Mouse (Mus musculus) limb, embryonic 15.5 days (tissue): ENCODE data around the gene Tbx4. TPM values are rescaled to one million over a fixed set of nuclear protein-coding genes. Genes with fewer than 3 reads are reported as not detected.

Experiments used
- ATAC-seq: fragments of 200-750 bp; cut with Nextera tagmentation; 2 replicates; pipeline ENCODE4 v1.8.0; 2017; ENCODE audit warnings: low read depth, moderate TSS enrichment; ENCODE audit not compliant: insufficient number of reproducible peaks, low FRiP score, low TSS enrichment
- H3K27ac ChIP-seq: fragments of 300-500 bp; sonication (generic); 2 replicates; pipeline ENCODE4 v1.5.1; 2015; ENCODE audit warnings: moderate library complexity, mild to moderate bottlenecking, inconsistent platforms
- H3K27me3 ChIP-seq: fragments of 300-500 bp; sonication (generic); 2 replicates; pipeline ENCODE4 v1.6.1; 2015; ENCODE audit warnings: inconsistent platforms
- H3K36me3 ChIP-seq: fragments of 300-500 bp; sonication (generic); 2 replicates; pipeline ENCODE4 v1.6.1; 2015; ENCODE audit warnings: inconsistent platforms
- H3K4me1 ChIP-seq: fragments of 300-500 bp; sonication (generic); 2 replicates; pipeline ENCODE4 v1.6.1; 2015; ENCODE audit warnings: inconsistent platforms
- H3K4me2 ChIP-seq: fragments of 300-500 bp; sonication (generic); 2 replicates; pipeline ENCODE4 v1.6.1; 2015; ENCODE audit warnings: mild to moderate bottlenecking, inconsistent platforms
- H3K4me3 ChIP-seq: fragments of 300-500 bp; sonication (generic); 2 replicates; pipeline ENCODE4 v1.5.1; 2015; ENCODE audit warnings: mild to moderate bottlenecking, inconsistent platforms
- H3K9ac ChIP-seq: fragments of 300-500 bp; sonication (generic); 2 replicates; pipeline ENCODE4 v1.6.1; 2015; ENCODE audit warnings: inconsistent platforms
- H3K9me3 ChIP-seq: fragments of 300-500 bp; sonication (generic); 2 replicates; pipeline ENCODE4 v1.6.1; 2016; ENCODE audit warnings: inconsistent platforms
- WGBS: fragments of 180-500 bp; shearing (Covaris S2); methylation state at CpG from one replicate; pipeline ENCODE4 v1.1.7; 2015; 5-methylcytosine and 5-hydroxymethylcytosine counted together
- polyA plus RNA-seq: library from polyadenylated mRNA; unstranded; fragments of >200 nt; fragmentation: Nextera tagmentation; extraction: Ambion mirVana; gene quantifications from 2 replicates; pipeline ENCODE4 v1.2.1, GENCODE M21; 2015

Tbx4 gene
- polyA plus RNA-seq, 1 experiment from 2014 or later = 21.9 TPM

DNA sequence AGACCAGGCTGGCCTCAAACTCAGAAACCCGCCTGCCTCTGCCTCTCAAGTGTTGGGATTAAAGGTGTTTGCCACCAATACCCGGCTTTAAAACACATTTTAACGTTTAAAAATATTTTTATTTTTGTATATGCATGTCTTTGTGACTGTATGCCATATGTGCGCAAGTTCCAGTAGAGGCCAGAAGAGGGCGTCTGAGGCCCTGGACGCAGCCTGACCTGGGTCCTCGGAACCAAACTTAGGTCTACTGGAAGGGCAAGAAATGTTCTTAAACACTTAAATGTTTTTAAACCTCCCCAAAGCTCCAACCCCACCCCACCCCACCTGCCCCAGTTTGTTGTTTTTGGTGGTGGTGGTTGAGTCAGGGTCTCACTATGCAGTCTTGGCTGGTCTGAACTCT, 21.9 kb upstream of the Tbx4 start:
- WGBS = 42% methylated on average over 7 of the region's 7 CpGs
- ATAC-seq = no peak

DNA sequence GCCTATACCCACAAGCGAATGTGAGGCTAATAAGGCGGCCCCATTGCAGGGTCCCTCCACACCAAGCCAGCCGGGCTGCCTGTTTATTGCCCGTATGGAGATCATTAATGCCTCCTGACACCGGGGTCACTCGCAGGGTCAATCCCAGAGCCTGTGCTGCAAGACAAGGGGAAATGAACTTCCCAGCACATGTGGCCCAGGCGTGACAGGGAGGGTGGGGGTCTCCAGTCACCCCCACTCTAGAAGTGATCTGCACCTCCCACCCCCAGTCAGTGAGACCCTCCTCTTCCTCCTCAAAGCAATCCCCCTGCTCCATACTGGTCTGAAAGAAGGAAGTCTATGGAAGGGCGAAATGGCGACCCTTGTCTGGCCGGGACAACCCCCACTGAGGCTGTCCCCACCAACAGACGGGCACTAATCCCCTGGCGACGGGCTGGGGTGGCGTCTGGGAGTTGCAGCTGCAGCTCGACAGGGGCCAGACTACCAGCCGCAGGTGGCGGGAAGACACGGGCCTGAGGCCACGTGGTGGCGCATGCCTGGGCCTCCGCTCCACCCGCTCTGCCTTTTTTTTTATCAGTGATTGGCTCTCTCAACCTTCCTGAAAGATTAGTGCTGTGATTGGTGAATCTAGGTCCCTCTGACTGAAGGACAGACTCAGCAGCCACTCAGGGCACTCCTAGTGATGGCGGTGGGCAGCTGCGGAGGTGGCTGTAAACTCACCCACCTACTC, 10.0 kb upstream of the Tbx4 start:
- Histone ChIP-seq H3K4me3 (peak overlapping the region; percentile 19; the same call in 1 of the 2 replicates), H3K4me2 (peak overlapping the region; percentile 40), H3K27ac (no peak overlapping the region), H3K9ac (no peak overlapping the region), H3K27me3 (no peaks in the 10 kb centered on the region), H3K4me1 (peaks cover 12% of the 10 kb centered on the region), H3K9me3 (no peaks in the 10 kb centered on the region), H3K36me3 (no peaks in the 10 kb centered on the region)
- ATAC-seq = peak; percentile 69
- WGBS = 26% methylated on average over 24 of the region's 24 CpGs

More for the DNA sequence above, 21.9 kb upstream of the Tbx4 start:
- Histone ChIP-seq H3K27me3 (no peaks in the 10 kb centered on the region), H3K4me2 (no peak overlapping the region), H3K9me3 (no peaks in the 10 kb centered on the region), H3K9ac (no peak overlapping the region), H3K4me1 (no peaks in the 10 kb centered on the region), H3K36me3 (no peaks in the 10 kb centered on the region), H3K4me3 (no peak overlapping the region), H3K27ac (no peak overlapping the region)

DNA sequence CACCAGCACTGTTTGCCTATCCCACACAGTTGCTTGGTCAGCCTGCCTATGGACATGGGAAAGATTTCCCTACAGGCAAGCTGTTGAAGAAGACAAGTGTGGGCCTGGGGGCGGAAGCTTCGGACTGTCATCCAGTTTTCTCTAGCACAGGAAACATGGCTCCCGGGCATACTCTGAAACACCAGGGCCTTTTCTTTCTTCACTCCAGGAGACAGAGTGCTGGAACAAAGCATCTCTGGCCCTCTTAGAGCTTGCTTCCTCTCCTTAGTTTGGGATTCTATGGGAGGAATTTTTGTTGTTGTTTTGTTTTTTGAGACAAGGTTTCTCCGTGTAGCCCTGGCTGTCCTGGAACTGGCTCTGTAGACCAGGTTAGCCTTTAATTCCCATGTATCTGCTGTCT, 1.7 kb upstream of the Tbx4 start:
- no peaks in the 10 kb centered on the region for H3K9me3 ChIP-seq
- no peak overlapping the region for H3K4me3 ChIP-seq
- H3K36me3 ChIP-seq = no peaks in the 10 kb centered on the region
- peaks cover 40% of the 10 kb centered on the region for H3K27me3 ChIP-seq
- no peak overlapping the region for H3K4me2 ChIP-seq
- no peak overlapping the region for H3K27ac ChIP-seq
- H3K9ac ChIP-seq = no peak overlapping the region
- 75% methylated on average over 4 of the region's 4 CpGs for WGBS
- H3K4me1 ChIP-seq = peaks cover 21% of the 10 kb centered on the region
- no peak for ATAC-seq

DNA sequence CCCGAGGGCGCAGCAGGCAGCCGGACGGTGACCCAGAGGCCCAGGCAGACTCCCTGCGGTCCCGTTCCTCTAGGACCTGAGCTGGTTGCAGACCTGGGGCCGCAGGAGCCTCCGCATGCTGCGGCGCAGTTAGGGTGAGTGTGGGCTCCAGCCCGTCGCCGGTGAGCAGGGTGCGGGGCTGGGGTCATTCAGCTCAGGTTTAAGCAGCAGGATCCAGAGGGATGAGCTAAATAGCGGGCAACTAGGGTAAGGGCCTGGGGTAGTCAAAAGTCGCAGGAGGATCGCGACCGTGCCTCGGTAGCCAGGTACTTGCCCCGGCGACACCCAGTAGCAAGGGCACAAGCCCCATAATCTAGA, 185 bp downstream of the Tbx4 start:
- Histone ChIP-seq H3K4me3 (peak overlapping the region; percentile 49), H3K27ac (peak overlapping the region; percentile 79), H3K36me3 (no peaks in the 10 kb centered on the region), H3K9me3 (no peaks in the 10 kb centered on the region), H3K27me3 (peaks cover 58% of the 10 kb centered on the region), H3K4me2 (peak overlapping the region; percentile 36), H3K9ac (peak overlapping the region; percentile 51), H3K4me1 (peaks cover 29% of the 10 kb centered on the region)
- 0 out of 2 replicates have a peak, but pooled peaks have one; percentile 7 for ATAC-seq
- WGBS = 8% methylated on average over 22 of the region's 22 CpGs

DNA sequence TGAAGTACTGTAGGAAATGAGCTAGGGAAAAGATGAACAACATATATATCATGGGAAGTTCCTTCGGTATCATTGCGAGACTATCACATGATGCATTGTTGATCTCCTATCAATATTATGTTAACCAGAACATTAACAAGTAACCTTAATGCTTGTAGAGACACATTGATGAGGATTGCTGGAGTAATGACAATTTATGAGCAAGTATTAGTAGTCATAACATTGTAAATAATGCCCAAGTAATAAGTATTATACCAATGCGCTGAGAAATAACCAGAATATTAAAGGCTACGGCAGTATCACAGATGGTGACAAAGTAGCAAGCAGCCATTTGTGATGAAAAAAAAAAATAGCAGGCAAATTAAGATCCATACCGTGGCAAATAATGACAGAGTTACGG, 1.1 kb downstream of the Tbx4 start:
- WGBS = 26% methylated on average over 6 of the region's 6 CpGs
- Histone ChIP-seq H3K4me1 (peaks cover 29% of the 10 kb centered on the region), H3K4me2 (no peak overlapping the region; the same call in 1 of the 2 replicates), H3K36me3 (no peaks in the 10 kb centered on the region), H3K27ac (no peak overlapping the region), H3K9ac (no peak overlapping the region), H3K4me3 (peak overlapping the region; percentile 44), H3K27me3 (peaks cover 67% of the 10 kb centered on the region), H3K9me3 (no peaks in the 10 kb centered on the region)
- ATAC-seq = no peak

DNA sequence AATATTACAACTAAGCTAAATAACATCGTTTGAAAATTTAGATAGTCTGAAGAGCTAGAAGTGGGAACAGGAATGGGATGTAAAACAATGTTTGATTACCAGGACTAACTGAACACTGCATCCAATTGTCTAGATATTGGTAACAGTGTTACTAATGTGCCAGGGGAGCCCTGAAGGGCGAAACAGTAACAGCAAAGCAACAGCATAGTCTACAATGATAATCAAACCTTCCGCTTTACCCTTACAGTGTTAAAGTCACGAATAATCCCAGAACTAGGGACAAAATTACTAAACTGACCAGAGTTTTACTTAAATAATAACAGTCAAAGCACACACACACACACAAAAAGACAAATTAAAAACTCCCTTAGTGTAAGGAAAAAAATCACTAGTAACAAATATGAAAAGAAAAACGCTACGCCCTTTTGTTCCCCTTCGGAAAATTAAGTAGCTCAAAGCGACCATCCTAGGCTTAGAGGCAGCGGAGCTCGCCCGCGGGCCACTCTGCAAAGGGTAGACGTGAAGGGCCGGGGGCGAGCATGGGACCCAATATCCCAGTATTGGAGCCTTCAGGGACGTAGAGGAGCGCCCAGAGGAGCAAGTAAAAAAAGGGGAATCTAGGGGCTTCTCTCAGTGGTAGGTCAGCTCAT, 1.7 kb downstream of the Tbx4 start:
- Histone ChIP-seq H3K4me1 (peaks cover 29% of the 10 kb centered on the region), H3K9me3 (no peaks in the 10 kb centered on the region), H3K36me3 (no peaks in the 10 kb centered on the region), H3K27me3 (peaks cover 73% of the 10 kb centered on the region), H3K27ac (peak overlapping the region; percentile 84), H3K4me2 (peak overlapping the region; percentile 50), H3K4me3 (peak overlapping the region; percentile 44), H3K9ac (peak overlapping the region; percentile 39)
- WGBS = 12% methylated on average over 17 of the region's 17 CpGs
- ATAC-seq = no peak

DNA sequence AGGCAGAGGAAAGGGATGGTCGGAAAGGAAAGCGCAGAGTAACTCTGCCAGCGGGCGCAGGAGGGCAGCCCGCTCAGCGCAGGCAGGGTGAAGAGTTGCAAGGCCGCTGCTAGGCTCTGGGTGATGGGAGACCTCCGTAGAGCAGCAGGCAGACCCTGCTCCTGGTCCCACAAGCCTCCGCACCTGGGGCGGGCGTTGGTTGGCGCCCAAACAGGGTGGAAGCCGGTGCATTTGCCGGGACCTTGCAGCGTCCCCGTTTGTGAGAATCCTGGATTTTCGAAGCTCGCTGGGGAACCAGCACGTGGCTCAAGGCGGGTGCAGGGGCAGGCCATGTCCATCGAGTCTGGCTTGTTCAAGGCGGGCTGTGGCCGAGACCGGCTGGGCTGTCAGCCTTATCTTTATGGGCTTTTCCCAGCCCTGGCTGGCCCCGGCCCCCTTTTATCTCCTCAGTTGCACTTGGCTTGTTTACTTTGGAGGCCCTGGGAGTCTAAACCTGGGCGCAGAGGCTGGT, 2.3 kb downstream of the Tbx4 start:
- H3K9ac ChIP-seq = peak overlapping the region; percentile 39
- H3K27ac ChIP-seq = peak overlapping the region; percentile 84
- WGBS = 13% methylated on average over 26 of the region's 26 CpGs
- H3K4me1 ChIP-seq = peaks cover 29% of the 10 kb centered on the region
- H3K4me2 ChIP-seq = peak overlapping the region; percentile 50
- no peak for ATAC-seq
- H3K36me3 ChIP-seq = no peaks in the 10 kb centered on the region
- H3K27me3 ChIP-seq = peaks cover 76% of the 10 kb centered on the region
- H3K9me3 ChIP-seq = no peaks in the 10 kb centered on the region
- H3K4me3 ChIP-seq = peak overlapping the region; percentile 44

DNA sequence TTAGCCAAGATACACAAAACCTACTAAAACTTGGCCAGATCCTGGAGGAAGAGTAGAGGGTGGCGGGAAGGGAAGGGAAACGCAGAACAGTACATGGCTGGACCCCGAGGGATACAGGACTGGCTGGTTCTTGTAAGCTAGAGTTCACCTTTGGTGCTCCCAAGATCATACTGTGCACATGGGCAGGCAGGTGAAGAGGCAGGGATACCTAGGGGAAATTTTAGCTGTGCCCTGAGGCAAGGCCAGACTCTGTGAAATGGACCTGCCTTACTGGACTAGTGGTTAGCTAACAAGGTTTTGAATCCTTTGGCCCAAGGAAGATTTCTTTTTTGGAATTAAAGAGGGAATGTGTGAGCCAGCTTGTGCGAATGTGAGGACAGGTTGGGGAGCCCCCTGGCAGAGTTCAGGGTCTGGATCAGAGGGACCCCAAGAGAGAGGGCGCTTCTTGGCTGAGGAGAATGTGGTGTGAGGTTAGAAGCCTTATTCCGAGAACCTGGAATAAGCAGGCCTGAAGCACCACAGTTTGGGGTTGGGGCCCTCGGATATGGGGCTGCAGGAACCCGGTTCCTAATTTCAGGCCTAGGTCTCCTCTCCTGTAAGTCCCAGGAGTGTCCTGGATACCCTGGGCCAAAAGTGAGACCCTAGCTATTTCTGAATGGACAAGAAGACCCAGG, 3.0 kb downstream of the Tbx4 start:
- peak overlapping the region; percentile 84 for H3K27ac ChIP-seq
- no peaks in the 10 kb centered on the region for H3K36me3 ChIP-seq
- peaks cover 81% of the 10 kb centered on the region for H3K27me3 ChIP-seq
- ATAC-seq = no peak
- WGBS = 38% methylated on average over 8 of the region's 8 CpGs
- H3K9ac ChIP-seq = peak overlapping the region; percentile 44; the same call in 1 of the 2 replicates
- H3K9me3 ChIP-seq = no peaks in the 10 kb centered on the region
- peak overlapping the region; percentile 50 for H3K4me2 ChIP-seq
- H3K4me3 ChIP-seq = peak overlapping the region; percentile 44
- H3K4me1 ChIP-seq = peaks cover 29% of the 10 kb centered on the region

DNA sequence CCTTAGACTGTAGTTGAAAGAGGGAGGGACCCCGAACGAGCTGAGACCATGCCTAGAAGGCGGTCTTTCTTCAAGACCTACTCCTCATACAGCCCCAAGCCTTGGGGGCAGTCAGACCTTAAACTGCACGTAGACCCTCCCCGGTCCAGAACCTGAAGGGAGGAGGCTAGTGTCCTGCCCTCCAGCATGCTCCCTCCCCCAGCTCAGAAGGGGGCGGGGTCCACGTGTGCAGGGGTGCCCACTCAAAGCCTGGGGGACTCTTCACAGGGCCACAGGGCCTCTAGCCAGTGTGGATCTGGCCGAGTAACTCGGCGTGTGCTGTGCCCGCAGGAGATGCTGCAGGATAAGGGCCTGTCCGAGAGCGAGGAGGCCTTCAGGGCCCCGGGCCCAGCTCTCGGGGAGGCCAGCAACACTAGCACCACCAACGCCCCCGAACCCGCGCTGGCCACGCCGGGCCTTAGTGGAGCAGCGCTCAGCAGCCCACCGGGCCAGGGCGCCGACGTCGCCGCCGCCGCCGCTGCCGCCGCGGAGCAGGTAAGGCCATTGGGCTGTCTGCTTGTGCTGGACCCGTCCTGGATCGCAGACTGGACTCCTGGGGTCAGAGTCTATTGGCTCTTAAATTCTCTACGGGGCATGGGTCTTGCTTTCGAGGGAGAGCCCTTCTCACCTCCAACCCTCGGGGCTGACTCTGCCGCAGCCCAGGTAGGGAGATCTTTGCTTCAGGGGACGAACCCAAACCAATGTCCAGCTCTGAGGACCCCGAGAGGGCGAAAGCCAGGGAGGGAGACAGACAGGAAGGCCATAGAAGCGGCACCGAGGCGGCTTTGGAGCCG, 3.7 kb downstream of the Tbx4 start:
- Histone ChIP-seq H3K36me3 (no peaks in the 10 kb centered on the region), H3K4me3 (peak overlapping the region; percentile 44), H3K9me3 (no peaks in the 10 kb centered on the region), H3K27ac (peak overlapping the region; percentile 84), H3K4me2 (peak overlapping the region; percentile 50), H3K4me1 (peaks cover 33% of the 10 kb centered on the region), H3K9ac (peak overlapping the region; percentile 44), H3K27me3 (peaks cover 78% of the 10 kb centered on the region)
- 13% methylated on average over 47 of the region's 47 CpGs for WGBS
- ATAC-seq = peak; percentile 49

DNA sequence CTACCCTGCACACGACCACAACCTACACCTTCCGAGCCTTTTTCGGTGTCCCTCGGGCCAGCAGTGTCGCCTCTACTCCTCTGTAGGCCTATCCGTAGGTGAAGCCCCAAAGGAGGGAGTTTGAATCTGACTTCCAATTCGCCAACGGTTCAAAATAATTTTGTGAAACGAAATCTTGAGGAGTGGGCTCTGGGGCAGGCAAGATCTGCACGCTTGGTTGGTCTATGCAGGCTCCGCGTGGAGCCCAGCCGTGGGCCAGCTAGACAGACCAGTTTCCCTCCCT, 4.3 kb downstream of the Tbx4 start:
- Histone ChIP-seq H3K9me3 (no peaks in the 10 kb centered on the region), H3K4me3 (peak overlapping the region; percentile 44), H3K4me1 (peaks cover 38% of the 10 kb centered on the region), H3K27ac (peak overlapping the region; percentile 84), H3K36me3 (no peaks in the 10 kb centered on the region), H3K9ac (peak overlapping the region; percentile 44), H3K4me2 (peak overlapping the region; percentile 50), H3K27me3 (peaks cover 75% of the 10 kb centered on the region)
- no peak for ATAC-seq
- WGBS = 12% methylated on average over 13 of the region's 13 CpGs

DNA sequence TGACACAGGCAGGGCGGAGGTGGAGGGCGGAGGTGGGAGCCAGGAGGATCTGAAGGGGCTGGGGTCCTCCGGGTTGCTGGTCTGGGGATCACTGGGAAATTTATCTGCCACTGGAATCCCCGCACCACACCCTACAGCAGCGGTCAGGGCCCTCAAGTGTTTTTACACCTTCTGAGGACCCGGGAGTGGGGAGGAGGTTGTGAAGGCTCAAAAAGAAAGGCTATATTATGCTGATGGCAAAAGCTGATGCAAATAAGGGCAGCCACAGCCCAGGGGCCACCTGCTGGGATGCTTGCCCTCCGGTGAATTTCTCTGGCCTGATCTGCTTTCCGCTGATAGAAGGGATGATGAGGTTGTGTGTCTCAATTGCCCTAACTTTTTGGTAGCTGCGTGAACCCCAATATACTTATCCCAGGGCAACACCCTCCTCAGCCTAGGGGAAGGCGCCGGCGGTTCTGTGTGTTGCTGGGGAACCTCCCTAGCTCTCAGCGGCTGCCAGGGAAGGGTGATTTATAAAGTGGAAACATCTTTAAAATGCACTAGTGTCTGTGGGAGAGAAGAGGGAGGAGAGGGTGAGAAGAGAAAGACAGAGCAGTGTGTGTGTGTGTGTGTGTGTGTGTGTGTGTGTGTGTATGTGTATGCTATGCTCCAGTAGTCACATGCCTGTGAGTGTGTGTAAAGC, 4.9 kb downstream of the Tbx4 start:
- peak overlapping the region; percentile 50 for H3K4me2 ChIP-seq
- peak overlapping the region; percentile 55 for H3K27ac ChIP-seq
- WGBS = 9% methylated on average over 13 of the region's 13 CpGs
- H3K9ac ChIP-seq = peak overlapping the region; percentile 44
- ATAC-seq = no peak
- H3K4me1 ChIP-seq = peaks cover 40% of the 10 kb centered on the region
- H3K36me3 ChIP-seq = no peaks in the 10 kb centered on the region
- peak overlapping the region; percentile 44 for H3K4me3 ChIP-seq
- H3K27me3 ChIP-seq = peaks cover 69% of the 10 kb centered on the region
- no peaks in the 10 kb centered on the region for H3K9me3 ChIP-seq
